Mouse (Mus musculus) lung, embryonic 16.5 days (tissue): ENCODE data around the gene Islr. TPM values are rescaled to one million over a fixed set of nuclear protein-coding genes. Genes with fewer than 3 reads are reported as not detected.
"Not testable (repeated sequence)": the region's sequence is repeated elsewhere in the genome, so short reads cannot be mapped to it uniquely, and the experiment has no call there.

Experiments
- ATAC-seq: fragments of 200-750 bp; cut with Nextera tagmentation; 2 replicates; pipeline ENCODE4 v1.8.0; 2017; ENCODE audit warnings: low read depth, mild to moderate bottlenecking, moderate library complexity
- H3K27ac ChIP-seq: fragments of 300-500 bp; sonication (generic); 2 replicates; pipeline ENCODE4 v1.5.1; 2014; ENCODE audit warnings: mild to moderate bottlenecking, control low read depth, low read length
- H3K27me3 ChIP-seq: fragments of 300-500 bp; sonication (generic); 2 replicates; pipeline ENCODE4 v1.6.1; 2014; ENCODE audit warnings: low read depth, low read length, mixed read lengths; ENCODE audit not compliant: control insufficient read depth, insufficient read depth
- H3K36me3 ChIP-seq: fragments of 300-500 bp; sonication (generic); 2 replicates; pipeline ENCODE4 v1.6.1; 2014; ENCODE audit warnings: low read length; ENCODE audit not compliant: control insufficient read depth, insufficient read depth
- H3K4me1 ChIP-seq: fragments of 300-500 bp; sonication (generic); replicated peaks from 2 replicates; pipeline ENCODE4 v1.6.1; 2014; ENCODE audit warnings: low read length, mixed read lengths; ENCODE audit not compliant: control insufficient read depth, insufficient read depth
- H3K4me2 ChIP-seq: fragments of 300-500 bp; sonication (generic); 2 replicates; pipeline ENCODE4 v1.6.1; 2014; ENCODE audit warnings: low read depth, low read length, control low read depth
- H3K4me3 ChIP-seq: fragments of 300-500 bp; sonication (generic); 2 replicates; pipeline ENCODE4 v1.5.1; 2014; ENCODE audit warnings: mild to moderate bottlenecking, low read length, control low read depth
- H3K9ac ChIP-seq: fragments of 300-500 bp; sonication (generic); 2 replicates; pipeline ENCODE4 v1.6.1; 2014; ENCODE audit warnings: low read length, control low read depth
- H3K9me3 ChIP-seq: fragments of 300-500 bp; sonication (generic); 2 replicates; pipeline ENCODE4 v1.6.1; 2016; ENCODE audit warnings: low read length; ENCODE audit not compliant: control insufficient read depth
- WGBS: fragments of 180-500 bp; shearing (Covaris S2); extraction: QIAGEN DNeasy Blood & Tissue Kit; methylation state at CpG from one replicate; pipeline ENCODE4 v1.1.7; 2014; 5-methylcytosine and 5-hydroxymethylcytosine counted together
- polyA plus RNA-seq: library from polyadenylated mRNA; unstranded; fragments of >200 nt; fragmentation: Nextera tagmentation; extraction: Ambion mirVana; gene quantifications from 2 replicates; pipeline ENCODE4 v1.2.1, GENCODE M21; 2015

Gene Islr
- polyA plus RNA-seq: 79.4 and 79.9 TPM in 2 replicates

DNA sequence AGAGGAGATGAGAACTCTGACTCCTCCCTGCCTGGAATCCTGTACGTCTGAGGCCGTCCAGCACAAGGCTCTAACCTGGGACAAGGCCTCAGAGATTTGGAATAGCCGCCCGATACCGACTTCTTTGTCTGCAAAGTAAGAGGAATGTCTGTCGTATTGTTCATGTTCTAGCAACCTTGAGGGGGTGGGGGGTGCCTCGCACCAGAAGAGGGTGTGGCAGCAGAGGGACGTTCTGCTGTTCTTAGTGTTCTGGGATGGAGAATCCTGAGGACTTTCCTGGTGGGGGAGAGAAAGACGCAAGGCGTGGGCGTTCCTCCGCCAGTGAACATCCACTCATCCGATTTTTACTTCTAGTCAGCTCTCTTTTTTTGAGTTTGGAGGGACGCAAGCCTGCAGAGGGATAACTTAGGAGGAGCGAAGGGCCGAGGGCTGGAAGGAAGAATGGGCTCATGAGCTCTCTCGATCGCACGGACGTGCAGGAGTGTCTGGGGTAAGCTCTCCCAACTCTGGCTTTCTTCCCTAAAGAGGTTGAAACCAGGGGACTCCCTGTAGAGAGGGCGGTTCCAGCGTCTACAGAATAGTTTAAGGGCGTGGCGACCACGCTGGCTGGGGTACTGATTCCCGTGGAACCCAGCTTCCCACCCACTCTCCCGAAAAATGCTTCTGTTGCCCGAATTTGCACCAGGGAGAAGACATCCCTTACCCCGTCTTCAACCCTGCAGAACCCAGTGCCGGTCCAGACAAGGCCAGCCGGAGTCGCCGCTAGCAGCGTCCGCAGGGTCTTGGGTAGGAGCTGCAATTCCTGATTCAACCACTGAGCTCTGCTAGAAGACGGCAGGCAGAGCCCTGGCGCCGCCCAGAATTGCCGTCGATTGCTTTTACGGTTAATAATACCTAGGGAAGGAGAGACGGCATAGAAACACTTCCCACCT, at the start of gene Islr, which contains the start of gene Islr2:
Gene Islr, minus strand, starts transcription at position 791 of the 932 bp plus-strand sequence.
Gene Islr2, minus strand, starts transcription at position 804 of the 932 bp plus-strand sequence.
- H3K4me3 ChIP-seq: peak within 1 kb of the TSS; percentile 52
- peak within 1 kb of the TSS; percentile 67 for H3K4me2 ChIP-seq
- 3% methylated on average over 42 of the region's 42 CpGs for WGBS
- no peak within 1 kb of the TSS for H3K27ac ChIP-seq
- peaks cover 8% of the 10 kb centered on the region for H3K4me1 ChIP-seq
- H3K9me3 ChIP-seq: no peaks in the 10 kb centered on the region
- no peaks in the 10 kb centered on the region for H3K36me3 ChIP-seq
- H3K9ac ChIP-seq: peak within 1 kb of the TSS; percentile 43
- peaks cover 53% of the 10 kb centered on the region for H3K27me3 ChIP-seq
- ATAC-seq: peak; percentile 87

GRCm38 (mm10) chr9:58253805-58254122, 49.7 kb upstream of the Islr start:
- H3K4me1 ChIP-seq, ATAC-seq, H3K36me3 ChIP-seq, H3K9me3 ChIP-seq, H3K27me3 ChIP-seq: not testable (repeated sequence)
- Histone ChIP-seq H3K27ac (peak overlapping the region; percentile 27; the same call in 1 of the 2 replicates), H3K4me3 (peak overlapping the region; percentile 76), H3K9ac (peak overlapping the region; percentile 82), H3K4me2 (peak overlapping the region; percentile 73)
- WGBS: 53% methylated on average over 5 of the region's 5 CpGs

- no peaks in the 10 kb centered on the region for H3K9me3 ChIP-seq
- ATAC-seq: peak; percentile 98
- WGBS: under 1% methylated on average over 29 of the region's 31 CpGs
Measured at GRCm38 (mm10) chr9:58253033-58253804, 49.1 kb upstream of the Islr start, which contains the start of gene Stoml1. Gene Stoml1, plus strand, starts transcription at chr9:58253164.

GRCm38 (mm10) chr9:58250730-58251129, 46.6 kb upstream of the Islr start:
- not testable (repeated sequence) for H3K4me3 ChIP-seq, H3K9me3 ChIP-seq, H3K4me2 ChIP-seq, H3K27me3 ChIP-seq, H3K9ac ChIP-seq, ATAC-seq, H3K36me3 ChIP-seq, H3K27ac ChIP-seq
- 77% methylated on average over 1 of the region's 1 CpGs for whole genome bisulfite sequencing
- H3K4me1 ChIP-seq: peaks cover 30% of the 10 kb centered on the region

More at GRCm38 (mm10) chr9:58253033-58253804, 49.1 kb upstream of the Islr start, which contains the start of gene Stoml1:
- H3K27me3 ChIP-seq: no peaks in the 10 kb centered on the region
- H3K27ac ChIP-seq: peak within 1 kb of the TSS; percentile 50; the same call in 1 of the 2 replicates
- H3K4me1 ChIP-seq: peaks cover 15% of the 10 kb centered on the region
- peak within 1 kb of the TSS; percentile 76 for H3K4me3 ChIP-seq
- peak within 1 kb of the TSS; percentile 73 for H3K4me2 ChIP-seq
- peaks cover 7% of the 10 kb centered on the region; the same call in 1 of the 2 replicates for H3K36me3 ChIP-seq
- peak within 1 kb of the TSS; percentile 82 for H3K9ac ChIP-seq

- Histone ChIP-seq H3K4me1 (peaks cover 30% of the 10 kb centered on the region), H3K4me2 (peak overlapping the region; percentile 64), H3K27ac (peak overlapping the region; percentile 88), H3K36me3 (no peaks in the 10 kb centered on the region), H3K27me3 (no peaks in the 10 kb centered on the region), H3K4me3 (peak overlapping the region; percentile 67; the same call in 1 of the 2 replicates), H3K9ac (peak overlapping the region; percentile 85; the same call in 1 of the 2 replicates), H3K9me3 (no peaks in the 10 kb centered on the region)
- no peak for ATAC-seq
- WGBS: 65% methylated on average over 8 of the region's 8 CpGs
Measured at GRCm38 (mm10) chr9:58250322-58250721, 46.2 kb upstream of the Islr start.

DNA sequence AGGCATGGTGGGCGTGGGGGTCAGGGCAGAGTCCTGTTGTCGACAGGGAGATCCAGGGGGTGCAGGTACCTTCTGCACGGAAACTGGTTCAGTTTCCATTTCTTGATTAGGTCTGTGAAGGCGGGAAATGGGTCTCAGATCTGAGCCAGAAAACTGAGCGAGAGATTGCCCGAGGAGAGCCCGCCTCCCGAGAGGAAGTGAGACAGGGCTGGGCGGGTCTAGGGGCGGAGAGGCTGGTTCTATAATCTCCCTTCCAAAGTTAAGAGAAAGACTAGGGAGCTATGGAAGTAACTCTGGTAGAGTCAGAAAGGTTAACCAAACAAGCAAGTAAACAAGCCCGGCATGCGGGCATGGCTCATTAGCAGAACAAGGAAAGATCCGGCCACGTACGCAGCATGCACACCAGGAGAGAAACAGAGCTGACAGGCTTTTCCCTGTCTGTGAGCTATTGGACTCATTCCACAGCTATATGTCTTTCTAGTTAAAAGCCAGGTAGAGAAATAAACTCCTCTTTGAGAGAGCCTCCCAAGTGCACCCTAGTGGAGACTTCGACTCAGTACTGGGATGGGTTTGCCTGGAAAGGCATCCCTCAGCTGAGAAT, 45.6 kb upstream of the Islr start, which contains the start of gene Pml:
Gene Pml, minus strand, starts transcription at position 195 of the 601 bp plus-strand sequence.
- H3K27ac ChIP-seq: peak within 1 kb of the TSS; percentile 88
- no peaks in the 10 kb centered on the region for H3K9me3 ChIP-seq
- H3K27me3 ChIP-seq: no peaks in the 10 kb centered on the region
- H3K4me3 ChIP-seq: peak within 1 kb of the TSS; percentile 67
- ATAC-seq: peak; percentile 75
- H3K36me3 ChIP-seq: no peaks in the 10 kb centered on the region
- peaks cover 30% of the 10 kb centered on the region for H3K4me1 ChIP-seq
- peak within 1 kb of the TSS; percentile 64 for H3K4me2 ChIP-seq
- under 1% methylated on average over 16 of the region's 16 CpGs for WGBS
- peak within 1 kb of the TSS; percentile 85 for H3K9ac ChIP-seq

DNA sequence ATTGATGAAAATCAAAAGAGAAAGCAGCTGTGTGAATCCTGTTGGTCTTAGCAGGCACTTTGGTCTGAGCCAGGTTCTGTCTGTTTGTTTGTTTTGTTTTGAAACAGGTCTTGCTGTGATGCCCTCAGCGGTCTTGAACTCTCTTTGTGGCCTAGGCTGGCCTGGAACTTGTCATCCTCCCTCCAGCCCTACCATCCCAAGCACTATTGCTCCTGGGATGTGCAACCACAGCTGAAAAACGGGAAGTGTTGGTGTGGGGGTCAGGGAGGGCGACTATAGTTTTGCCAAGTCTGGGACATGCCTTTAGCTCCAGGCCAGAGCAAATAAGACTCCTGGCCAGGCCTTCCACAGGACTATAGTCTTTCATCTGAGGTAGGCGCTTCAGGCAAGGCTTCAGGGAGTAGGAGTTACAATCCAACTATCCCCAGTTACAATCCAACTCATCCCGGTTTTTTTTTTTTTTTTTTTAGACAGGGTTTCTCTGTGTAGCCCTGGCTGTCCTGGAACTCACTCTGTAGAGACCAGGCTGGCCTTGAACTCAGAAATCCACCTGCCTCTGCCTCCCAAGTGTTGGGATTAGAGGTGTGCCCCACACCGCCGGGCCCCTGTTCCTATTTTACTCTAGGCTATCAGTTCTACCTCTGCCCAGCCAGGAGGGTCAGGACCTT, 44.8 kb upstream of the Islr start:
- Histone ChIP-seq H3K36me3 (0 out of 2 replicates have a peak, but pooled peaks cover under 1% of the 10 kb centered on the region), H3K9me3 (no peaks in the 10 kb centered on the region), H3K27ac (peak overlapping the region; percentile 88), H3K4me3 (peak overlapping the region; percentile 67), H3K4me2 (peak overlapping the region; percentile 64), H3K27me3 (no peaks in the 10 kb centered on the region), H3K9ac (peak overlapping the region; percentile 85), H3K4me1 (peaks cover 34% of the 10 kb centered on the region)
- 13% methylated on average over 7 of the region's 7 CpGs for WGBS
- ATAC-seq: 0 out of 2 replicates have a peak, but pooled peaks have one; percentile 1

DNA sequence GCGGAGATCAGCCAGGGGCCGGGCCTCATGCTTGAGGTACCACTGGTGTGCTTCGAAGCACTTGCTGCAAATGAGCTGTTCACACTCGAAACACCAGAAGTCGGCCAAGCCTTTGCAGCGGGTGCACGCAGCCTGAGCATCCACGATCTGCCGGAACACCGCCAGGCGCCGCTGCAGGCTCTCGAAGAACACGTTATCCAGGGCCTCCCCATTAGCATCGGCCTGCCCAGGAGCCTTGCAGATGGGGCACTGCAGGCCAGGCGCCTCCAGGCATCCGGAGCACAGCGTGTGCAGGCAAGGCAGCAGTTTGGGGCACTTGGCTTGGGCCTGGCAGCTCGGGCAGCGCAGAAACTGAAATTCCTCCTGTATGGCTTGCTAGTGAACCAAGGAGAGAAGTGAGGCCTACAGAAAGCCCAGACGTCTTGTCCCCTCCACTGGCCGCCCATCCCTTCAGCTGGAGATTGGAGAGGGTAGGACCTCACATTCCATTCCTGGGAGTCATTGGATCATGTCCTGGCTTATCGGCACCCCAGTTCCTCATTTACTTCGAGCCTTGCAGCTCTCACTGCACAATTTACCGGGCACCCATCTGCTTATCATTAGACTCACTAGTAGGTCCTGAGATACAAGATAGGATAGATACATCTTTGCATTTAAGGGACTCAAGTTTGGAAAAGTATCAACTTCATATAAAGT, 43.1 kb upstream of the Islr start:
- H3K27me3 ChIP-seq: no peaks in the 10 kb centered on the region
- H3K4me3 ChIP-seq: peak overlapping the region; percentile 42
- no peaks in the 10 kb centered on the region for H3K9me3 ChIP-seq
- peak overlapping the region; percentile 79 for H3K27ac ChIP-seq
- WGBS: 9% methylated on average over 25 of the region's 25 CpGs
- H3K4me2 ChIP-seq: peak overlapping the region; percentile 64
- H3K4me1 ChIP-seq: peaks cover 43% of the 10 kb centered on the region
- H3K36me3 ChIP-seq: 0 out of 2 replicates have a peak, but pooled peaks cover 2% of the 10 kb centered on the region
- peak; percentile 80 for ATAC-seq
- peak overlapping the region; percentile 71 for H3K9ac ChIP-seq
